Mouse (Mus musculus) thymus, adult 2 months (tissue): Measurements from ENCODE around the gene Sgcb.

Source experiments
- CTCF ChIP-seq: fragments of 200-500 bp; IDR thresholded peaks from 2 replicates; pipeline ENCODE4 v1.5.1; 2012; ENCODE audit warnings: mild to moderate bottlenecking, control low read depth, low read length, moderate library complexity, borderline replicate concordance; ENCODE audit not compliant: control insufficient read depth, poor library complexity, insufficient read depth; ENCODE audit errors: extremely low read depth
- POLR2A ChIP-seq: fragments of 200-500 bp; IDR thresholded peaks from 2 replicates; pipeline ENCODE4 v1.6.1; 2012; ENCODE audit warnings: mild to moderate bottlenecking, low read length, control low read depth, moderate library complexity; ENCODE audit not compliant: control insufficient read depth, poor library complexity, insufficient read depth; ENCODE audit errors: extremely low read depth

- TF ChIP-seq CTCF, result no peak
- TF ChIP-seq POLR2A, result no peak
Observed at GRCm38 (mm10) chr5:73631001-73631558, 16.5 kb downstream of the Sgcb start.
